Mouse (Mus musculus) intestine, embryonic 16.5 days (tissue): ENCODE results near the gene Pla2g2d. TPM values are rescaled to one million over a fixed set of nuclear protein-coding genes. Genes with fewer than 3 reads are reported as not detected.

Experiments used
- ATAC-seq: fragments of 200-750 bp; cut with Nextera tagmentation; 2 replicates; pipeline ENCODE4 v1.8.0; 2017; ENCODE audit warnings: moderate TSS enrichment, moderate library complexity
- H3K27ac ChIP-seq: fragments of 300-500 bp; sonication (generic); 2 replicates; pipeline ENCODE4 v1.5.1; 2014; ENCODE audit warnings: mild to moderate bottlenecking, low read length
- H3K27me3 ChIP-seq: fragments of 300-500 bp; sonication (generic); replicated peaks from 2 replicates; pipeline ENCODE4 v1.6.1; 2014; ENCODE audit warnings: low read length, control low read depth, mixed read lengths; ENCODE audit not compliant: control insufficient read depth, insufficient read depth
- H3K36me3 ChIP-seq: fragments of 300-500 bp; sonication (generic); 2 replicates; pipeline ENCODE4 v1.6.1; 2014; ENCODE audit warnings: low read length, control low read depth; ENCODE audit not compliant: control insufficient read depth, insufficient read depth
- H3K4me1 ChIP-seq: fragments of 300-500 bp; sonication (generic); 2 replicates; pipeline ENCODE4 v1.6.1; 2014; ENCODE audit warnings: low read length, control low read depth, mixed read lengths; ENCODE audit not compliant: control insufficient read depth, insufficient read depth
- H3K4me2 ChIP-seq: fragments of 300-500 bp; sonication (generic); 2 replicates; pipeline ENCODE4 v1.6.1; 2014; ENCODE audit warnings: low read depth, low read length, control low read depth
- H3K4me3 ChIP-seq: fragments of 300-500 bp; sonication (generic); 2 replicates; pipeline ENCODE4 v1.5.1; 2014; ENCODE audit warnings: mild to moderate bottlenecking, low read length
- H3K9ac ChIP-seq: fragments of 300-500 bp; sonication (generic); 2 replicates; pipeline ENCODE4 v1.6.1; 2014; ENCODE audit warnings: low read depth, low read length
- H3K9me3 ChIP-seq: fragments of 300-500 bp; sonication (generic); 2 replicates; pipeline ENCODE4 v1.6.1; 2016; ENCODE audit warnings: low read length, control low read depth; ENCODE audit not compliant: control insufficient read depth
- WGBS: fragments of 180-500 bp; shearing (Covaris S2); extraction: QIAGEN DNeasy Blood & Tissue Kit; methylation state at CpG from one replicate; pipeline ENCODE4 v1.1.7; 2014; 5-methylcytosine and 5-hydroxymethylcytosine counted together
- polyA plus RNA-seq: library from polyadenylated mRNA; unstranded; fragments of >200 nt; fragmentation: Nextera tagmentation; extraction: Ambion mirVana; gene quantifications from 2 replicates; pipeline ENCODE4 v1.2.1, GENCODE M21; 2015

The Pla2g2d gene
- polyA plus RNA-seq, 1 experiment from 2014 or later = 0.75 TPM

DNA sequence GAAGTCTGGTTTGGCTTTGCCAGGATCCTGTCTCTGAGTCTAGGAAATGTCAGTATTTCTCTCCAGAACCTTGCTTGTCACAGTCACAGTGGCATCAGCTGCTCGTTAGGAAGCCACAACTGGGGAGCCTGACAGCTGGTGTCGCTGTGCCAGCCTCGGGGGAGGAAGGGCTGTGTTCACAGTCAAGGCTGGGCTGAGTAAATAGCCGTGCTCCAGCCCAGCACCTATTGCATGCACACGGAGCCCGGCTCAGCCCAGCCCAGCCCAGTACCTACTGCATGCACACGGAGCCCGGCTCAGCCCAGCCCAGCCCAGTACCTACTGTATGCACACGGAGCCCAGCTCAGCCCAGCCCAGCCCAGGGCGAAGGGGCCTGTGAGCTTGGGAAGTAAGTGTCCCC is 27.7 kb upstream of the Pla2g2d start:
- no peak overlapping the region for H3K4me2 ChIP-seq
- no peaks in the 10 kb centered on the region for H3K27me3 ChIP-seq
- ATAC-seq = peak; percentile 62
- H3K9ac ChIP-seq = 0 out of 2 replicates have a peak overlapping the region, but pooled peaks have one; percentile 3
- H3K27ac ChIP-seq = no peak overlapping the region
- no peaks in the 10 kb centered on the region for H3K36me3 ChIP-seq
- H3K4me3 ChIP-seq = no peak overlapping the region
- 50% methylated on average over 10 of the region's 10 CpGs for WGBS
- no peaks in the 10 kb centered on the region for H3K9me3 ChIP-seq
- peaks cover 2% of the 10 kb centered on the region; the same call in 1 of the 2 replicates for H3K4me1 ChIP-seq

DNA sequence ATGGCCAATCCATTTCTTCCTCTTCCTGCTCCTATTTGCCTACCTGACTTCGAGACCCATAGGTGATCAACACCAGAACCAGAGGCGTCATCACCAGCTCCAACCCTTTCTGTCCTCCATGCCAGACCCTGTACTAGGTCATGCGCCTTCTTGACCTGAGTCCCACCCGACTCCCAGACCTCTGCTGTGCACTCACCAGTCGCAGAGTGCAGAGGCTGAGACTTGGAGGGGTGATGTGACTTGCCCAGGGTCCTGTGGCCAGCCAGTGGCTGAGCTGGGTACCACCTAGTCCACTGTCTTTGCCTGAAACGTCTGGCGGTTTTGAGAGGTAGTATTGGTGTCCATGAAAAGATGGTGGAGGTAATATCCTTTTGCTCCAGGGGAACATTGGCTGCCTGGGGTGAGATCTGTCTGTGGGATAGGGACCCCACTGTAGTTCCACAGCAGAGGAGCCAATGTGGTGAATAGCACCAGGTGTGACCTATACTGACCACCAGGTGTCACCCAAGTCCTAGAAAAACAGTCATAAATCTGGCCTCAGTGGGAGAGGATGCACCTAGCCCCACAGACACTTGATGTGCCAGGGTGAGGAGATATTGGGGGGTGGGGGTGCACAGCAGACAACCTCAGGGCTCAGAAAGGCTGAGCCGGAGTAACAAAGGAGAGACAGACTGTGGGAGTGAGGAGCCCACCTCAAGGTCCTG is 27.0 kb upstream of the Pla2g2d start:
- no peaks in the 10 kb centered on the region for H3K27me3 ChIP-seq
- WGBS = 47% methylated on average over 8 of the region's 8 CpGs
- H3K4me2 ChIP-seq = no peak overlapping the region
- H3K4me3 ChIP-seq = no peak overlapping the region
- H3K9ac ChIP-seq = no peak overlapping the region
- no peak overlapping the region for H3K27ac ChIP-seq
- H3K9me3 ChIP-seq = no peaks in the 10 kb centered on the region
- H3K36me3 ChIP-seq = no peaks in the 10 kb centered on the region
- 0 out of 2 replicates have a peak, but pooled peaks have one; percentile 36 for ATAC-seq
- peaks cover 2% of the 10 kb centered on the region; the same call in 1 of the 2 replicates for H3K4me1 ChIP-seq

DNA sequence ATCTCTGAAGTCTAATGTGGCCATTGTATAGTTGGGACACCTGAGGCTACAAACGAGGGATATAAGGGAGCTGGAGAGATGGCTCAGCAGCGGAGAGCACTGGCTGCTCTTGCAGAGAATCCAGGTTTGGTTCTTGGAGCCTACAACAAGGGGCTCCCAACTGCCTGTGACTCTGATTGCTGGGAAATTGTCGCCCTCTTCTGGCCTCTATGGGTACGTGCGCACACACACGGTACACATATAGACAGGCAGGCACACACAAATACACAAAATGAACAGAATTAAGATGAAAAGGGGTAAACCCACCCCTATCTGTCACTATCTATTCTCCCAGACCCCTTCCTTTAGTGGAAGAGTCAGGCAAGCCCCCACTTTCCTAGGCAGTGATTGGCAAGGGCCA is 22.9 kb upstream of the Pla2g2d start:
- Histone ChIP-seq H3K9ac (no peak overlapping the region), H3K9me3 (no peaks in the 10 kb centered on the region), H3K36me3 (no peaks in the 10 kb centered on the region), H3K27ac (no peak overlapping the region), H3K4me1 (no peaks in the 10 kb centered on the region; the same call in 1 of the 2 replicates), H3K4me2 (no peak overlapping the region), H3K27me3 (no peaks in the 10 kb centered on the region), H3K4me3 (no peak overlapping the region)
- WGBS = 91% methylated on average over 6 of the region's 6 CpGs
- ATAC-seq = no peak

DNA sequence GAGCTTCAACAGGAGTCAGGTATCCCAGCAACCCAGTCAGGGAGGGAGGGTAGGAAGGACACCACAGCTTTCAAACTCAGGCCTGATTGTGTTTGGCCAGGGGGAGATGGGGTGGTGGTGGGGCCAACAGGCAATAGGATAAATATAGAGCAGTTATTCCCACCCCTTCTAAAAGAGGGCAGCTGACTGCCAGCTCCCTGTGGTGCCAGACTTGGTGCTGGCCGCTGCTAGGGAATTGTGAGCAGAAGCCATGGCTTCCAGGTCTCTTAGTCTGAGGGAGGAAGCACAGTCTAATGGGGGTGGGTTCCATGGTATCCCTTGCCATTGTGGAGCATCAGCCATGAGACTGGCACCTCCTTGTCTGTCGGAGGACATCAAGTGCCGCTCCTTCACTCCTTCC is 21.9 kb upstream of the Pla2g2d start:
- ATAC-seq = no peak
- no peaks in the 10 kb centered on the region for H3K9me3 ChIP-seq
- H3K4me2 ChIP-seq = no peak overlapping the region
- no peaks in the 10 kb centered on the region for H3K4me1 ChIP-seq
- H3K27ac ChIP-seq = no peak overlapping the region
- no peak overlapping the region for H3K4me3 ChIP-seq
- no peak overlapping the region for H3K9ac ChIP-seq
- no peaks in the 10 kb centered on the region for H3K27me3 ChIP-seq
- no peaks in the 10 kb centered on the region for H3K36me3 ChIP-seq
- WGBS = 84% methylated on average over 3 of the region's 3 CpGs

DNA sequence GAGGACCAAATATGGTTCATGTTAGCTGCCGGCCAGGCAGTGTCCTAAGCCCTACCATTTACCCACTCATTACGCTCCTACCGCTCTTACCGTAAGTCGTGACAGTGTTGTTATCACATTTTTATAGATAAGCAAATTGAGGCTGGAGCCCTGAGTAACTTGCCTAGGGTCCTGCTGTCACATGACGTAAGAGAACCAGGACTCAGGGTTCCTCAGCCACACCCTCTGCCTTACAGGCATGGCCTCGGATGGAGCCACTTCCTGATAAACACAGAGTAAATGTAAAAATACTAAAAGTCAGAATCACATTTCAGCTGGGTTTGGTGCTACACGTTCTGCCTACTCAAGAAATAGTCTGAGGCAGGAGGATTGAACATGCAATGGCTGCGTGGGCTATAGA is 21.1 kb upstream of the Pla2g2d start:
- Histone ChIP-seq H3K36me3 (no peaks in the 10 kb centered on the region), H3K4me2 (no peak overlapping the region), H3K27ac (no peak overlapping the region), H3K4me1 (no peaks in the 10 kb centered on the region), H3K9ac (no peak overlapping the region), H3K27me3 (no peaks in the 10 kb centered on the region), H3K9me3 (no peaks in the 10 kb centered on the region), H3K4me3 (no peak overlapping the region)
- ATAC-seq = peak; percentile 63; the same call in 1 of the 2 replicates
- WGBS = 65% methylated on average over 9 of the region's 9 CpGs

DNA sequence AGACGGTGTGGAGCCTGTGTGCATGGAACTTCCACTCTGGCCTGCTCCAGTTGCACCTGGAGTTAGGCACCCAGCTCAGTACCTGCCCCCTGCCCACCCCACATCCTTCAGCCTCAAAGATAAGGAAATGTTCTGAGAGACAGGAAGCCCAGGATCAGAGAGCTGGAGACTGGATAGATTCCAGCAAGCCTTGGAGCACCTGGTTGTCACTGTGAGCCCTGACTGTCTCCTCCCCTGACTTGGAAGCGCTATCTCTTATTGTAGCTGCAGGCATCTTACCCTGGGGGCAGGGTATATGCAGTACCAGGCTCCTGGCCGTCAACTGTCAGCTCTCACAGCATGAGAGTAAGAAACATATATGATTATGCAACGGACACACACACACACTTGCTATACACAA is 20.1 kb upstream of the Pla2g2d start:
- no peaks in the 10 kb centered on the region for H3K36me3 ChIP-seq
- 71% methylated on average over 4 of the region's 4 CpGs for WGBS
- no peak overlapping the region for H3K4me3 ChIP-seq
- H3K9ac ChIP-seq = no peak overlapping the region
- no peak overlapping the region for H3K4me2 ChIP-seq
- no peaks in the 10 kb centered on the region for H3K9me3 ChIP-seq
- no peaks in the 10 kb centered on the region for H3K4me1 ChIP-seq
- H3K27ac ChIP-seq = no peak overlapping the region
- no peak for ATAC-seq
- H3K27me3 ChIP-seq = no peaks in the 10 kb centered on the region

DNA sequence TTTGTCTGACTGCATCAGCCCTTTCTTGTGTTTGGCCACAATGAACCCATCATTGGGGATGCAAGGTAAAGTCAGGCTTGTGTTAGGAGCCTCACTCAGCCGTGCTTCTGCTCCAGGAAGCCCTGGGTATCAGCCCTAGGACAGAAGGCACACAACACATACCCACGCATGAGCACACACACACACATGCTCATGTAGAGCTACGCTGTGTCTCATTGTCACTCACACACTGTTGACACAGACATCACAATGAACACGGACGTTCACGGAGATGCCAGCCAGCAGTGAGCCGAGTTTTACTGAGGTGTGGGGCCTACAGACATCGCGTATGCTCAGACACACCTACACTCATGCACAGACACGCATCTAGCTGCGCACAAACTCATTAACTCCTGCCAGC is 19.6 kb upstream of the Pla2g2d start:
- H3K4me2 ChIP-seq = no peak overlapping the region
- 75% methylated on average over 11 of the region's 11 CpGs for WGBS
- no peak overlapping the region for H3K27ac ChIP-seq
- H3K9ac ChIP-seq = no peak overlapping the region
- H3K36me3 ChIP-seq = no peaks in the 10 kb centered on the region
- ATAC-seq = no peak
- H3K4me1 ChIP-seq = no peaks in the 10 kb centered on the region
- H3K27me3 ChIP-seq = no peaks in the 10 kb centered on the region
- H3K4me3 ChIP-seq = no peak overlapping the region
- H3K9me3 ChIP-seq = no peaks in the 10 kb centered on the region

DNA sequence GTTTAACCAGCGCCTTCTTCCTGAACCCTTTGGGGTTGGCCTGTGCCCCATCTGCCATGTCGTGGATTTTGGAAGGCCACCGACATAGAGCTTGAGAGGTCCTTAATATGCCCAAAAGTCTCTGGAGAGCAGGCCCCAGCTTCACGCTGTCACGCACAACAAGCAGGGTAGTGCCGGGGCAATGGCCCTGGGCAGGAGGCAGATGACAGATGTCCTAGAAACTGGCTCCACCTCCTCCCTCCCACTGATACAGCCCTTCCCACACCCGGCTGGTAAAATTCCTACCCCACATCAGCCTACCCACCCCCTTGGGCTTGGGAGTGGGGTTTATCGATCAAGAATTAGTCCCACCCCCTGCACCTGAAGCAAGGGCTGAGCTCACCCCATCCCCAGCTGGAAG is 18.1 kb upstream of the Pla2g2d start, which contains the start of gene Pla2g2f:
Gene Pla2g2f (minus strand): TSS at position 211 of the 400 bp plus-strand sequence.
- WGBS = 88% methylated on average over 8 of the region's 8 CpGs
- no peak within 1 kb of the TSS for H3K4me2 ChIP-seq
- H3K4me1 ChIP-seq = no peaks in the 10 kb centered on the region
- no peak within 1 kb of the TSS for H3K27ac ChIP-seq
- H3K27me3 ChIP-seq = no peaks in the 10 kb centered on the region
- no peak within 1 kb of the TSS for H3K4me3 ChIP-seq
- ATAC-seq = no peak
- H3K36me3 ChIP-seq = no peaks in the 10 kb centered on the region
- H3K9me3 ChIP-seq = no peaks in the 10 kb centered on the region
- no peak within 1 kb of the TSS for H3K9ac ChIP-seq

DNA sequence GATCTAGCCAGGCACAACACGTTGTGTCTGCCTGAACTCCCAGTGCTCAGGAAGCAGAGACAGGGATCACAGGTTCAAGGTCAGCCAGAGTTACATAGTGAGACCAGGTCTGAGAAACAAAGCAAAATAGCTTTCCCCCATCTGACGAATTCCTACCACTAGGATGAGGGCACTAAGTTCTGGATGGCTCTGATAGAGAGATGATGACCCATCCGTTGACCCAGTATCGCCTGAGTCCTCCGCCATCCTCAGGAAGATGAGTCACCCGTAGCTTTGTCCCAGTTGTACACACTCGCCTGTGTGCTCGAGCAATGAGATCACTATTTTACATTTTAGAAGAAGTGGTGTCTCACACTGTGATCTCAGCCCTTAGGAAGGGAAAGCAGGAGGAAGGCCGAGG is 13.3 kb upstream of the Pla2g2d start:
- Histone ChIP-seq H3K4me2 (no peak overlapping the region), H3K27me3 (no peaks in the 10 kb centered on the region), H3K9me3 (no peaks in the 10 kb centered on the region), H3K27ac (no peak overlapping the region), H3K9ac (no peak overlapping the region), H3K4me3 (no peak overlapping the region), H3K36me3 (no peaks in the 10 kb centered on the region), H3K4me1 (no peaks in the 10 kb centered on the region)
- ATAC-seq = no peak
- 81% methylated on average over 9 of the region's 9 CpGs for WGBS

DNA sequence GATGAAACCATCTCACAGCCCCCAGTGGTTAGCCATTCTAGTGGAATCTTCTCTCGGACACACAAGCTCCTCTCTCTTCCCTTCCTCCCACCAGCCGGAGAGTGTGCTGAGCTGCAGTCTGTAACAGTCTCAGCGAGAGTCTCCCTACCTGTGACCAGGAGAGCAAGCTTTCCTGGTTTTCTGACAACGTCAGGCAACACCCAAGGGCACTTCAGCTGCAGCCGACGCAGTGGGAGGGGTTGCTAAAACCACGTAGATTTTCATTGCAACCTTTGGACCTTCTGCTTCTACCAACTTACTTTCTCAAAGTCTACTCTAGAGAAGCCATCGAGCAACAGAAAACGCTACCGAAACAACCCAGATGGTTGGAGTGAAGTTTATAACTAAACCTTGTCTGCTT is 3.6 kb upstream of the Pla2g2d start:
- no peak overlapping the region; the same call in 1 of the 2 replicates for H3K4me2 ChIP-seq

More for the DNA sequence above, 3.6 kb upstream of the Pla2g2d start:
- 0 out of 2 replicates have a peak, but pooled peaks cover 4% of the 10 kb centered on the region for H3K4me1 ChIP-seq
- ATAC-seq = peak; percentile 95
- WGBS = 62% methylated on average over 10 of the region's 10 CpGs
- H3K27me3 ChIP-seq = no peaks in the 10 kb centered on the region
- H3K36me3 ChIP-seq = no peaks in the 10 kb centered on the region
- H3K9ac ChIP-seq = no peak overlapping the region
- peak overlapping the region; percentile 67 for H3K27ac ChIP-seq
- no peaks in the 10 kb centered on the region for H3K9me3 ChIP-seq
- H3K4me3 ChIP-seq = no peak overlapping the region
